Mouse (Mus musculus) testis, adult 2 months (tissue): ENCODE data around the gene Slc10a7.

Experiments used
- CTCF ChIP-seq: fragments of 200-500 bp; IDR thresholded peaks from 2 replicates; pipeline ENCODE4 v1.5.1; 2012; ENCODE audit warnings: low read depth, mild to moderate bottlenecking, inconsistent platforms, low read length, moderate library complexity; ENCODE audit not compliant: control insufficient read depth, insufficient read depth, insufficient replicate concordance
- POLR2A ChIP-seq: fragments of 200-500 bp; IDR thresholded peaks from 2 replicates; pipeline ENCODE4 v1.6.1; 2012; ENCODE audit warnings: low read depth, mild to moderate bottlenecking, inconsistent platforms, low read length, moderate library complexity; ENCODE audit not compliant: control insufficient read depth

DNA sequence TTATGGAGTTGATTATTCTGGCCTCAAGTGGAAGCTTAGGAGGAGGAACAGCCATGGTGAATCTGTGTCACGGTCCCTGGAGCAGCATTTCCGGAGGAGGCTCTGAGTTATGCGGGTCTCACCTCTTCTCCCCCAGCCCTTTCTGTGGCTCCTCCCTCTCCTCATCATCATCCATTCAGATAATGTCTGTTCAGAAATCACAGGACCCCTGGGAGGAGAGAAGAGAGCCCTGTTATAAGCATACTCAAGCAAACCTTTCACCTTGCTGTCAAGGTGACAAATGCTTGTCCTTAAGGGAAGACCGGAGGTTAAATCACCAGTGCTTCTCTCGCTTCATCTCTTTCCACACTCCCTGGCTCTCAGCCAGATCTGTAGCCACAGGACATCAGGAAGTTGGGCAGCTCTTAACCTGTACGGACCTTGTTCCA is 86.3 kb downstream of the Slc10a7 start:
- no peak for TF ChIP-seq CTCF
- TF ChIP-seq POLR2A: no peak
